Mouse (Mus musculus) ES-Bruce4 (cell line): ENCODE data around the gene Nceh1.

Experiments used
- CTCF ChIP-seq: IDR thresholded peaks from one replicate; pipeline ENCODE4 v1.8.1; 2011; ENCODE audit warnings: low read depth, low read length
- POLR2A ChIP-seq: IDR thresholded peaks from one replicate; pipeline ENCODE4 v1.8.1; 2011; ENCODE audit warnings: low read length; ENCODE audit not compliant: insufficient read depth

DNA sequence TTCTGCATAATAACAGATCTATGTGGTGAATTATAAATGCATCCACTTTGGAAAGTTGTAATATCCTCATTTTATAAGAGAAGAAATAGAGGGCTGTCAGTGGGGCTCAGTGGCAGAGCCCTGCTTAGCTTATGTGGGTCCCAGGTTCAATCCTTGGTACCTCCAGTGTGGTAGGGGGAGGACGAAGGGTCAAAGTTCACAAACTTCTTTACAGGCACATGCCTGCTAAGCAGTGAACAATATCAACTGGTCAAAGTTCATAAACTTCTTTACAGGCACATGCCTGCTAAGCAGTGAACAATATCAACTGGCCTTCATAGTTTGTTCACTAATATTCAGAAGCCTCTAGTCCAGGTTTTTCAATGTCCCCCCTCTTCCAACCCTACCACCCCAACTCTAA is 13.8 kb downstream of the Nceh1 start:
- TF ChIP-seq CTCF (no peak), POLR2A (no peak)
